Mouse (Mus musculus) heart, postnatal 0 days (tissue): ENCODE measurements at regions not wholly inside any gene's neighbourhood (a gene's known extent, or its start where the extent isn't known, plus 50 kb on each side); places are given as distances from the start of the nearest gene placed in this dataset.

Experiments
- CTCF ChIP-seq: IDR thresholded peaks from 2 replicates; pipeline ENCODE4 v1.5.1; 2016; ENCODE audit warnings: antibody characterized with exemption, control low read depth, low read depth
- EP300 ChIP-seq: IDR thresholded peaks from 2 replicates; pipeline ENCODE4 v1.6.1; 2016; ENCODE audit warnings: antibody characterized with exemption, low read depth

DNA sequence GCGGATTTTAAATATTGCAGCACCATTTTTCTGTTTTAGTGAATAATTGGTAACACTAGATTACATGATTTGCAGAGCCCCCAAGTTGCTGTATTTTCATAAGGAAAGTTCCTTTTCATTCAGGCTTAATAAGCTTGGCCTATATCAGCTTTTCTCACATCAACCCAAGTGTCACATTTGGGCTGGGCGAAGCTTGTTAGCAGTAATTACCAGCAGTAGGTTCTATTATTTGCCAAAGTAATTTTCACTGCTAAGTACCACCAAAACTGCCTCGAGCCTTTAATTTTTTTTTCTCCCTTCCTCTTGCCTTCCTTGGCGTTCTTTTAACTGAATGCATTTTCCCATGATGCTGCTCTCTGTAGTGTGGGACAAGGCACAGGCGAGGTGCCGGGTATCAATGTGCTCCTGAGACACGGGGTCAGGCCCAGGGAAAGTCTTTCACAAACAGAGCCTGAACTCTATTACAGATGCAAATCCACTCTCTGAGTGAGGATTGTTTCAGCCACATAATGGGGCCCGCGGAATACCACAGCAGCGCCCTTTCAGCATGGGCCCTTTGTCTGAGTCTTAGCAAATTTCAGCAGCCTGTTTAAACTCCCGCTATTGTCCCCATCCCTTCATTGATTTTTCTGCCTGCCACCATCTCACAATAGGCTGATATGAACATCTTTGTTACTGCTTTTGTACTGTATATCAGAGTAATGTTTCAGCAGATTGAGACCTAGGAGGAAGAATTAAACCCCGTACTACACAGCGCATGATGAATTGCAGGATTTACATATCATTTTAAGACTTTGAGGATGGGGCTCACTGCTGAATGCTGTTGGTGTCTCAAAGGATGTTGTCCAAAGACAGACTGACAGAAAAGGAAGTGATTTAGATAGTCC lies 205.1 kb upstream of the Epha3 start:
- TF ChIP-seq CTCF, result no peak
- no peak for TF ChIP-seq EP300
